ENCODE assay signal across 16 mouse cellular contexts in the genomic region with DNA sequence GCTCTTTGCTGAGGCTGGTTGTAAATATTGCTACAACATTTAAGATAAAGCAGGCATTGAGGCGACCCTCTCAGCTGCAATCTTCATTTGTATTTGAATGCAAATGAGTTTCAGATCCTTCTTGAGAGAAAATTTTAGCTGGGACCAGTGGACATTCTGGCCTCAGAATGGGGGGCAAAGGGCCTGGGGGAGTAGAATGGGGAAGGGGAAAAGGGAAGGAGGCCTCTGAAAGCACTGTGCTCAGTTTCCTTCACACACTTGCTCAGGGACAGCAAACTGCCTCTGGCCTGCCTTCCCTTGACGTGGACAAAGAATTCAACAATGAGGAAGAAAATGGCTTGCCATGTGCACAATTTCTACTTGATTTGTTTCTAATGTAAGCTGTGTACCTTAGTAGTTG.
"Had no signal": no experiment of that assay in that cellular context is flagged by ENCODE, and none has a peak within 500 bp of the region (broad histone marks: within the 10 kb centered on the region; RNA-seq: fewer than 3 reads in every experiment).

No protein-coding gene starts in this region.

- H3K9me3 ChIP-seq: limb, embryonic 12.5 days; megakaryocyte, embryonic 14.5 days; midbrain, embryonic 15.5 days had no signal

- H3K4me1 ChIP-seq: limb, embryonic 12.5 days; midbrain, embryonic 15.5 days had no signal

- H3K4me2 ChIP-seq: limb, embryonic 12.5 days; midbrain, embryonic 11.5 days; midbrain, embryonic 15.5 days had no signal

- H3K27me3 ChIP-seq: limb, embryonic 12.5 days; midbrain, embryonic 15.5 days had no signal

- H3K4me3 ChIP-seq: limb, embryonic 12.5 days; megakaryocyte, embryonic 14.5 days; midbrain, embryonic 15.5 days had no signal

- DNase-seq: kidney, adult 8-10 months; kidney, postnatal 25 days; layer of hippocampus, adult 9-11 months; layer of hippocampus, postnatal 36 days; liver; lung, adult 2 months; lung, postnatal 36 days; right cerebral cortex, postnatal 14 days; thymus, postnatal 4 days had no signal

- H3K27ac ChIP-seq: limb, embryonic 12.5 days; liver, embryonic 14.5 days; midbrain, embryonic 15.5 days had no signal

- ATAC-seq: intestine, postnatal 0 days; lung, postnatal 0 days; midbrain, embryonic 15.5 days had no signal

- H3K9ac ChIP-seq: limb, embryonic 12.5 days; liver, embryonic 14.5 days; midbrain, embryonic 15.5 days had no signal

- H3K36me3 ChIP-seq: limb, embryonic 12.5 days; midbrain, embryonic 15.5 days had no signal
